Mouse (Mus musculus): ENCODE measurements at regions not wholly inside any gene's neighbourhood (a gene's known extent, or its start where the extent isn't known, plus 50 kb on each side); places are given as distances from the start of the nearest gene placed in this dataset.

GRCm38 (mm10) chr12:9158751-9159150 lies 129.0 kb downstream of the Ttc32 start:
- TF ChIP-seq POLR2A (IDR thresholded peaks at IDR 0.05; ENCODE audit: low read depth, low read length) (no peak), TBP (conservative IDR thresholded peaks at IDR 0.05; ENCODE audit: low read depth, low read length) (no peak), RCOR1 (conservative IDR thresholded peaks at IDR 0.05; ENCODE audit: low read depth, low read length) (no peak), PAX5 (IDR thresholded peaks at IDR 0.05; ENCODE audit: low read length) (no peak), BHLHE40 (IDR thresholded peaks at IDR 0.05; ENCODE audit: low read depth, low read length) (no peak), CHD1 (IDR thresholded peaks at IDR 0.05; ENCODE audit: low read depth, low read length) (no peak), POLR2AphosphoS2 (IDR thresholded peaks at IDR 0.05; ENCODE audit: low read depth, low read length) (no peak), MAZ (IDR thresholded peaks at IDR 0.05; ENCODE audit: low read depth, low read length) (no peak), CHD2 (IDR thresholded peaks at IDR 0.05; ENCODE audit: low read length) (no peak)
- in situ Hi-C loops (cut with MboI; ENCODE audit: low pct_ligation_motif_present, low pct_unique_long_range_greater_than_20kb, low sequenced_read_pairs) = no loop called here
- H3K36me3 ChIP-seq (replicated peaks in 1 of 2; ENCODE audit: control insufficient read depth in 1 of 2, insufficient read depth in 1 of 2, low read length in 1 of 2) = no peaks in the 10 kb centered on the region
- no peak overlapping the region for H3K27ac ChIP-seq (ENCODE audit: insufficient read depth, low read depth)
- H3K4me2 ChIP-seq (ENCODE audit: insufficient read depth, low read depth, poor library complexity, severe bottlenecking) = no peak overlapping the region
- H3K9me3 ChIP-seq (replicated peaks; ENCODE audit: low read length) = no peaks in the 10 kb centered on the region
- H3K4me1 ChIP-seq (ENCODE audit: control insufficient read depth in 1 of 2, insufficient read depth in 2 of 2) = no peaks in the 10 kb centered on the region
- no peak overlapping the region for H3K4me3 ChIP-seq (replicated peaks in 1 of 3; ENCODE audit: low read depth in 2 of 3, low read length in 2 of 3, poor library complexity in 1 of 3)
- H3K79me2 ChIP-seq (replicated peaks; ENCODE audit: control insufficient read depth, extremely low read depth, insufficient read depth, poor library complexity, severe bottlenecking) = no peaks in the 10 kb centered on the region
- DNase-seq (ENCODE audit: extremely low read depth) = no peak
- H3K27me3 ChIP-seq (replicated peaks) = no peaks in the 10 kb centered on the region
- dilution Hi-C loops (cut with MboI; ENCODE audit: extremely low pct_ligation_motif_present, extremely low pct_unique_long_range_greater_than_20kb, low sequenced_read_pairs) = no loop called here
- no peak overlapping the region for H3K9ac ChIP-seq (ENCODE audit: insufficient read depth, low read depth)

- no peak for DNase-seq (ENCODE audit: extremely low read depth)
- Histone ChIP-seq H3K36me3 (replicated peaks in 1 of 2; ENCODE audit: control insufficient read depth in 1 of 2, insufficient read depth in 1 of 2, low read length in 1 of 2) (no peaks in the 10 kb centered on the region), H3K4me1 (ENCODE audit: control insufficient read depth in 1 of 2, insufficient read depth in 2 of 2) (peaks cover 2 to 9% of the 10 kb centered on the region in 2 experiments; a peak in 2 of 4 replicates), H3K79me2 (replicated peaks; ENCODE audit: control insufficient read depth, extremely low read depth, insufficient read depth, poor library complexity, severe bottlenecking) (no peaks in the 10 kb centered on the region), H3K9me3 (replicated peaks; ENCODE audit: low read length) (no peaks in the 10 kb centered on the region), H3K27me3 (replicated peaks) (no peaks in the 10 kb centered on the region), H3K4me3 (replicated peaks in 1 of 3; ENCODE audit: low read depth in 2 of 3, low read length in 2 of 3, poor library complexity in 1 of 3) (no peak overlapping the region), H3K4me2 (ENCODE audit: insufficient read depth, low read depth, poor library complexity, severe bottlenecking) (no peak overlapping the region), H3K27ac (ENCODE audit: insufficient read depth, low read depth) (no peak overlapping the region), H3K9ac (ENCODE audit: insufficient read depth, low read depth) (no peak overlapping the region)
- dilution Hi-C loops (cut with MboI; ENCODE audit: extremely low pct_ligation_motif_present, extremely low pct_unique_long_range_greater_than_20kb, low sequenced_read_pairs) (no loop called here), in situ Hi-C loops (cut with MboI; ENCODE audit: low pct_ligation_motif_present, low pct_unique_long_range_greater_than_20kb, low sequenced_read_pairs) (no loop called here)
- TF ChIP-seq CHD1 (IDR thresholded peaks at IDR 0.05; ENCODE audit: low read depth, low read length) (no peak), EP300 (IDR thresholded peaks at IDR 0.05; ENCODE audit: low read length) (no peak), TCF12 (IDR thresholded peaks at IDR 0.05; ENCODE audit: low read depth, low read length) (no peak), POLR2A (IDR thresholded peaks at IDR 0.05; ENCODE audit: low read depth, low read length) (no peak), JUND (conservative IDR thresholded peaks at IDR 0.05; ENCODE audit: low read depth, low read length) (no peak), E2F4 (IDR thresholded peaks at IDR 0.05; ENCODE audit: insufficient replicate concordance, low read depth, low read length) (no peak), ETS1 (conservative IDR thresholded peaks at IDR 0.05; ENCODE audit: low read depth, low read length) (no peak), MAFK (IDR thresholded peaks at IDR 0.05; ENCODE audit: insufficient replicate concordance, low read length) (no peak), KAT2A (IDR thresholded peaks at IDR 0.05; ENCODE audit: insufficient replicate concordance, low read length) (no peak), MAX (IDR thresholded peaks at IDR 0.05; ENCODE audit: low read length) (no peak), RAD21 (IDR thresholded peaks at IDR 0.05; ENCODE audit: low read depth, low read length) (no peak)
Measured at GRCm38 (mm10) chr12:9165367-9165940, 135.7 kb downstream of the Ttc32 start.
